1 mouse cellular context compared by ENCODE assay signal in genomic region chr11:115997047-115997446, GRCm38 (mm10).
TF ChIP-seq lines count a peak whose summit lies in the region.

No protein-coding gene starts in this region.

TF ChIP-seq in MEL, 35 proteins besides CTCF, POLR2A, EP300 and RAD21:
- TF ChIP-seq TAL1 (IDR thresholded peaks at IDR 0.05; ENCODE audit: low read length) (no peak), BHLHE40 (IDR thresholded peaks at IDR 0.05; ENCODE audit: borderline replicate concordance, low read depth, low read length) (0 out of 2 replicates have a peak, but pooled peaks have one; percentile 12), SIN3A (IDR thresholded peaks at IDR 0.05; ENCODE audit: low read length) (no peak), ZKSCAN1 (IDR thresholded peaks at IDR 0.05; ENCODE audit: low read depth, low read length) (no peak), USF1 (IDR thresholded peaks at IDR 0.05; ENCODE audit: low read depth, low read length) (no peak), ZNF384 (IDR thresholded peaks at IDR 0.05; ENCODE audit: low read depth, low read length) (no peak), GATA1 (IDR thresholded peaks at IDR 0.05; ENCODE audit: low read depth, low read length) (no peak), TBP (IDR thresholded peaks at IDR 0.05; ENCODE audit: low read depth, low read length) (0 out of 2 replicates have a peak, but pooled peaks have one; percentile 17), ZC3H11A (IDR thresholded peaks at IDR 0.05; ENCODE audit: low read depth, low read length) (peak; percentile 90), NELFE (IDR thresholded peaks at IDR 0.05; ENCODE audit: low read depth, low read length) (no peak), CHD2 (IDR thresholded peaks at IDR 0.05; ENCODE audit: low read length) (no peak), RCOR1 (IDR thresholded peaks at IDR 0.05; ENCODE audit: low read depth, low read length) (no peak), MAX (IDR thresholded peaks at IDR 0.05; ENCODE audit: low read length) (no peak), SMC3 (IDR thresholded peaks at IDR 0.05; ENCODE audit: low read depth, low read length) (peak; percentile 82), NRF1 (IDR thresholded peaks at IDR 0.05; ENCODE audit: insufficient read depth, low read depth, low read length, poor library complexity, severe bottlenecking) (no peak), USF2 (IDR thresholded peaks at IDR 0.05; ENCODE audit: borderline replicate concordance in 1 of 2, insufficient read depth in 1 of 2, low read depth in 1 of 2, low read length in 2 of 2) (no peak), MYC (IDR thresholded peaks at IDR 0.05; ENCODE audit: low read depth, low read length) (no peak), POLR2AphosphoS5 (IDR thresholded peaks at IDR 0.05; ENCODE audit: borderline replicate concordance, low read depth, low read length) (no peak), ETS1 (IDR thresholded peaks at IDR 0.05; ENCODE audit: low read depth, low read length) (no peak)
